Mouse (Mus musculus) myocyte (in vitro differentiated cells): Measurements from ENCODE around the gene Snrpc. TPM values are rescaled to one million over a fixed set of nuclear protein-coding genes. Genes with fewer than 3 reads are reported as not detected.

Experiments
- H3K27me3 ChIP-seq: one replicate; pipeline ENCODE4 v1.6.1; 2011; ENCODE audit not compliant: control insufficient read depth, insufficient read depth, insufficient read length
- H3K36me3 ChIP-seq: one replicate; pipeline ENCODE4 v1.6.1; 2011; ENCODE audit not compliant: control insufficient read depth, insufficient read depth
- H3K4me2 ChIP-seq: one replicate; pipeline ENCODE4 v1.6.1; 2011; ENCODE audit warnings: low read depth, control low read depth
- H3K4me3 ChIP-seq: one replicate; pipeline ENCODE4 v1.5.1; 2011; ENCODE audit warnings: mild to moderate bottlenecking, control low read depth, moderate library complexity
- H3K79me2 ChIP-seq: one replicate; pipeline ENCODE4 v1.6.1; 2011; ENCODE audit not compliant: control insufficient read depth, insufficient read depth
- H3ac ChIP-seq: one replicate; pipeline ENCODE4 v1.6.1; 2011; ENCODE audit not compliant: control insufficient read depth, insufficient read length
- CEBPB ChIP-seq: IDR thresholded peaks from 2 replicates; pipeline ENCODE4 v1.6.1; 2011; ENCODE audit warnings: mild to moderate bottlenecking, moderate library complexity; ENCODE audit not compliant: poor library complexity, insufficient read depth, severe bottlenecking
- E2F4 ChIP-seq: IDR thresholded peaks from one replicate; pipeline ENCODE4 v1.6.1; 2011; ENCODE audit warnings: mild to moderate bottlenecking, control low read depth, moderate library complexity; ENCODE audit not compliant: insufficient read depth
- MAX ChIP-seq: IDR thresholded peaks from one replicate; pipeline ENCODE4 v1.6.1; 2011; ENCODE audit warnings: low read depth, mild to moderate bottlenecking, control low read depth
- MYOD1 ChIP-seq, 3 experiments: IDR thresholded peaks; one replicate each; pipeline ENCODE4 v1.6.1; 2011; ENCODE audit warnings: control low read depth in 2 of 3, low read depth in 2 of 3, mild to moderate bottlenecking in 2 of 3, moderate library complexity in 1 of 3; ENCODE audit not compliant: insufficient read length in 2 of 3, control insufficient read depth in 1 of 3
- MYOG ChIP-seq, 3 experiments: IDR thresholded peaks; one replicate each; pipeline ENCODE4 v1.6.1; 2011; ENCODE audit warnings: control low read depth in 2 of 3, low read depth in 2 of 3, mild to moderate bottlenecking in 2 of 3; ENCODE audit not compliant: insufficient read length in 2 of 3, control insufficient read depth in 1 of 3, insufficient read depth in 1 of 3
- POLR2A ChIP-seq: IDR thresholded peaks from one replicate; pipeline ENCODE4 v1.6.1; 2011; ENCODE audit warnings: low read depth, mild to moderate bottlenecking, control low read depth, moderate library complexity; ENCODE audit not compliant: insufficient read length
- POLR2AphosphoS2 ChIP-seq: IDR thresholded peaks from one replicate; pipeline ENCODE4 v1.6.1; 2011; ENCODE audit warnings: low read depth, control low read depth; ENCODE audit not compliant: insufficient read length
- REST ChIP-seq: IDR thresholded peaks from one replicate; pipeline ENCODE4 v1.6.1; 2011; ENCODE audit warnings: mild to moderate bottlenecking, control low read depth, moderate library complexity; ENCODE audit not compliant: insufficient read depth, insufficient read length
- SRF ChIP-seq: IDR thresholded peaks from one replicate; pipeline ENCODE4 v1.6.1; 2011; ENCODE audit warnings: low read depth; ENCODE audit not compliant: control insufficient read depth, insufficient read length
- TCF12 ChIP-seq: IDR thresholded peaks from one replicate; pipeline ENCODE4 v1.6.1; 2011; ENCODE audit warnings: mild to moderate bottlenecking, control low read depth; ENCODE audit not compliant: poor library complexity, insufficient read depth, severe bottlenecking
- TCF3 ChIP-seq: IDR thresholded peaks from one replicate; pipeline ENCODE4 v1.6.1; 2011; ENCODE audit warnings: low read depth, control low read depth; ENCODE audit not compliant: insufficient read length
- USF1 ChIP-seq: IDR thresholded peaks from one replicate; pipeline ENCODE4 v1.6.1; 2011; ENCODE audit warnings: low read depth, mild to moderate bottlenecking, control low read depth, moderate library complexity
- polyA plus RNA-seq: library from polyadenylated mRNA; unstranded; fragments of >200 nt; fragmentation: generic; extraction: Trizol; gene quantifications from one replicate; pipeline ENCODE4 v1.2.1, GENCODE M21; 2012; ENCODE audit warnings: missing spikeins

Gene Snrpc
- polyA plus RNA-seq, 1 experiment, result 251 TPM

DNA sequence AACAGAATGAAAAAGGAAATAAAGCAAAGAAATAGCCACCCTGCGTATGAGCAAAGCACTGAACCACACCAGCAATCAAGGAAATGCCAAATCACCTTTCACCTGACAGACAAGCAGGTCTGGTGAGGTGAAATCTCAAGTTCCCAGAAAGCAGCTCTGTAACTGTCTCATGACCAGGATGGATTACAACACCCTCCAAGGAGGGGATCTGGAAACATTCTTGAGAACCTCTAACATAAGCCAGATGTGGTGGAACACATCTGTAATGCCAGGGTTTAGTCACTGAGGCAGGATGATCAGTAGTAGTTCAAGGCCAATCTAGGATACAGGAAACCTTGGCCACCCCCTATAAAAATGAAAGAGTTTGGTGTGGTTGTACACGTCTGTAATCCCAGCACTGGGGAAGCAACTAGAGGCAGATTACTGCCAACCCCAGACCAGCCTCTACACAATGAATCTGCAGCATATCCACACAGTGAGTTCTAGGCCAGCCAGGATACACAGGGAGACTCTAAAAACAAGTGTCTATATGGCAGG, 30.3 kb upstream of the Snrpc start:
- peaks cover 98% of the 10 kb centered on the region for H3K79me2 ChIP-seq
- no peak overlapping the region for H3ac ChIP-seq
- no peak overlapping the region for H3K4me2 ChIP-seq
- no peaks in the 10 kb centered on the region for H3K36me3 ChIP-seq
- no peak overlapping the region for H3K4me3 ChIP-seq
- no peaks in the 10 kb centered on the region for H3K27me3 ChIP-seq
- TF ChIP-seq TCF3, result no peak
- no peak for TF ChIP-seq TCF12
- no peak for TF ChIP-seq REST
- no peak for TF ChIP-seq MYOD1 (IDR thresholded peaks at IDR 0.05; ENCODE audit: control insufficient read depth in 1 of 3, insufficient read length in 2 of 3, low read depth in 2 of 3)
- no peak for TF ChIP-seq MYOG (IDR thresholded peaks at IDR 0.05; ENCODE audit: control insufficient read depth in 1 of 3, insufficient read depth in 1 of 3, insufficient read length in 2 of 3, low read depth in 2 of 3)
- TF ChIP-seq USF1, result no peak
- TF ChIP-seq SRF, result no peak
- no peak for TF ChIP-seq POLR2AphosphoS2
- TF ChIP-seq MAX, result no peak
- TF ChIP-seq E2F4, result no peak
- no peak for TF ChIP-seq CEBPB
- no peak for TF ChIP-seq POLR2A

GRCm38 (mm10) chr17:27810569-27811331, 27.2 kb upstream of the Snrpc start:
- Histone ChIP-seq H3K4me3 (no peak overlapping the region), H3K4me2 (no peak overlapping the region), H3K36me3 (no peaks in the 10 kb centered on the region), H3K27me3 (no peaks in the 10 kb centered on the region), H3ac (no peak overlapping the region), H3K79me2 (peaks cover 96% of the 10 kb centered on the region)
- no peak for TF ChIP-seq MAX
- no peak for TF ChIP-seq SRF
- TF ChIP-seq POLR2A, result no peak
- TF ChIP-seq USF1, result no peak
- no peak for TF ChIP-seq TCF12
- TF ChIP-seq MYOD1 (IDR thresholded peaks at IDR 0.05; ENCODE audit: control insufficient read depth in 1 of 3, insufficient read length in 2 of 3, low read depth in 2 of 3), result no peak
- TF ChIP-seq TCF3, result no peak
- TF ChIP-seq POLR2AphosphoS2, result no peak
- no peak for TF ChIP-seq CEBPB
- no peak for TF ChIP-seq REST
- no peak for TF ChIP-seq E2F4
- no peak for TF ChIP-seq MYOG (IDR thresholded peaks at IDR 0.05; ENCODE audit: control insufficient read depth in 1 of 3, insufficient read depth in 1 of 3, insufficient read length in 2 of 3, low read depth in 2 of 3)

- H3K79me2 ChIP-seq, result peaks cover 96% of the 10 kb centered on the region
- no peak overlapping the region for H3K4me2 ChIP-seq
- H3K27me3 ChIP-seq, result no peaks in the 10 kb centered on the region
- no peaks in the 10 kb centered on the region for H3K36me3 ChIP-seq
- TF ChIP-seq SRF (no peak), MAX (no peak), MYOD1 (IDR thresholded peaks at IDR 0.05; ENCODE audit: control insufficient read depth in 1 of 3, insufficient read length in 2 of 3, low read depth in 2 of 3) (no peak), POLR2A (no peak), POLR2AphosphoS2 (no peak), CEBPB (no peak), USF1 (no peak), TCF3 (no peak), E2F4 (no peak), REST (no peak)
- H3K4me3 ChIP-seq, result no peak overlapping the region
- H3ac ChIP-seq, result no peak overlapping the region
Observed at GRCm38 (mm10) chr17:27811980-27812379, 26.0 kb upstream of the Snrpc start.

DNA sequence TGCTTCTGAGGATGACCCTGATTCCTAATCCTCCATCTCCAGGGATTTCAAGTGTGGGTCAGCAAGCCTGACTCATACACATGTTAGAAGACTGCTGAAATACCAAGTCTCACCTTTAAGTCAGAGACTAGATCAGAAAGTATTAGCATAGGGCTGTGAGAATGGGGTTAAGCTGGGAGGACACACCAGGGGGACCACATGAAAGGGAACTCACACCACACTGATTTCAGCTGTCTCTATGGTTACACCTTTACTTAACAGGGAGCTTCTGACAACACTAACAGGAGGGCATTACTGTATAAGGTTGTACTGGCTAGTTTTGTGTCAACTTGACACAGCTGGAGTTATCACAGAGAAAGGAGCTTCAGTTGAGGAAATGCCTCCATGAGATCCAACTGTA, 23.3 kb upstream of the Snrpc start:
- no peaks in the 10 kb centered on the region for H3K36me3 ChIP-seq
- H3K4me2 ChIP-seq, result no peak overlapping the region
- H3ac ChIP-seq, result no peak overlapping the region
- TF ChIP-seq MYOG (IDR thresholded peaks at IDR 0.05; ENCODE audit: control insufficient read depth in 1 of 3, insufficient read depth in 1 of 3, insufficient read length in 2 of 3, low read depth in 2 of 3) (no peak), MYOD1 (IDR thresholded peaks at IDR 0.05; ENCODE audit: control insufficient read depth in 1 of 3, insufficient read length in 2 of 3, low read depth in 2 of 3) (no peak), CEBPB (no peak), REST (no peak), TCF3 (no peak), USF1 (no peak), E2F4 (no peak), POLR2A (no peak), POLR2AphosphoS2 (no peak), MAX (no peak), SRF (no peak), TCF12 (no peak)
- peaks cover 98% of the 10 kb centered on the region for H3K79me2 ChIP-seq
- H3K27me3 ChIP-seq, result no peaks in the 10 kb centered on the region
- H3K4me3 ChIP-seq, result no peak overlapping the region
